Mouse (Mus musculus) midbrain, embryonic 14.5 days (tissue): ENCODE data around the gene Pdss1. TPM values are rescaled to one million over a fixed set of nuclear protein-coding genes. Genes with fewer than 3 reads are reported as not detected.
A peak's percentile ranks its signal among the peaks of the same experiment; 100 is the strongest.

Source experiments
- ATAC-seq: fragments of 200-750 bp; cut with Nextera tagmentation; 2 replicates; pipeline ENCODE4 v1.8.0; 2017; ENCODE audit warnings: moderate number of reproducible peaks, moderate library complexity; ENCODE audit not compliant: low FRiP score, low TSS enrichment
- DNase-seq: peaks from one replicate; pipeline ENCODE4 v3.0.0-alpha.2; 2015
- H3K27ac ChIP-seq: fragments of 300-500 bp; sonication (generic); replicated peaks from 2 replicates; pipeline ENCODE4 v1.5.1; 2014; ENCODE audit warnings: mild to moderate bottlenecking, low read depth, low read length, moderate library complexity
- H3K27me3 ChIP-seq: fragments of 300-500 bp; sonication (generic); 2 replicates; pipeline ENCODE4 v1.6.1; 2014; ENCODE audit warnings: low read length, control low read depth, mixed read lengths; ENCODE audit not compliant: control insufficient read depth, insufficient read depth
- H3K36me3 ChIP-seq: fragments of 300-500 bp; sonication (generic); 2 replicates; pipeline ENCODE4 v1.6.1; 2014; ENCODE audit warnings: low read length, control low read depth; ENCODE audit not compliant: control insufficient read depth, insufficient read depth
- H3K4me1 ChIP-seq: fragments of 300-500 bp; sonication (generic); 2 replicates; pipeline ENCODE4 v1.6.1; 2014; ENCODE audit warnings: mild to moderate bottlenecking, antibody characterized with exemption, low read length, control low read depth; ENCODE audit not compliant: control insufficient read depth, insufficient read depth
- H3K4me2 ChIP-seq: fragments of 300-500 bp; sonication (generic); 2 replicates; pipeline ENCODE4 v1.6.1; 2014; ENCODE audit warnings: mild to moderate bottlenecking, low read length, moderate library complexity
- H3K4me3 ChIP-seq: fragments of 300-500 bp; sonication (generic); replicated peaks from 2 replicates; pipeline ENCODE4 v1.5.1; 2014; ENCODE audit warnings: low read depth, low read length
- H3K9ac ChIP-seq: fragments of 300-500 bp; sonication (generic); replicated peaks from 2 replicates; pipeline ENCODE4 v1.6.1; 2014; ENCODE audit warnings: mild to moderate bottlenecking, low read length, moderate library complexity
- H3K9me3 ChIP-seq: fragments of 300-500 bp; sonication (generic); 2 replicates; pipeline ENCODE4 v1.6.1; 2016; ENCODE audit warnings: low read length, control low read depth, mixed read lengths; ENCODE audit not compliant: control insufficient read depth
- WGBS: fragments of 180-500 bp; shearing (Covaris S2); extraction: QIAGEN DNeasy Blood & Tissue Kit; methylation state at CpG from one replicate; pipeline ENCODE4 v1.1.7; 2014; 5-methylcytosine and 5-hydroxymethylcytosine counted together
- polyA plus RNA-seq: library from polyadenylated mRNA; unstranded; fragments of >200 nt; fragmentation: Nextera tagmentation; extraction: Ambion mirVana; gene quantifications from 2 replicates; pipeline ENCODE4 v1.2.1, GENCODE M21; 2014

Pdss1 gene
- polyA plus RNA-seq, 1 experiment from 2014 or later: 23.5 TPM

DNA sequence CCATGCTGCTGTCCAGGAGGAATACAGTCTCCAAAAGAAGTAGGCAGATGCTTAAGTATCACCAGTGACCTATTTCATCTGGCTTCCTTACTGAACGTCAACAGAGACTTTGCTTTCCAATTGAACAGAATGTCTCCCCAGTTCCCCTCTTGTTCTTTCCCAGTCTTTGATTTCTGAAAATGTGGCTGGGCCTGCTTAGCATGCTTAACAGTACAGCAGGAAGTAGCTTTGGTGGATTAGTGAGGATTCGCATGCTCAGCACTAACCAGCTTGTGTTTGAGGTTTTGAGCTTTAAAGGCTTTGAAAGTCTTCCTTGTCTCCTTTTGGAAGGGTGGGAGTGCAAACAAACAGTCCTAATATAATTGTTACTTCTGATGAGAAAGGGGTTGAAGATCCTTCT lies 32.9 kb downstream of the Pdss1 start:
- DNase-seq (peak; percentile 4), ATAC-seq (no peak)
- no peaks in the 10 kb centered on the region for H3K9me3 ChIP-seq
- no peak overlapping the region for H3K9ac ChIP-seq
- no peak overlapping the region for H3K4me2 ChIP-seq
- peaks cover 28% of the 10 kb centered on the region for H3K36me3 ChIP-seq
- H3K27me3 ChIP-seq: no peaks in the 10 kb centered on the region
- H3K4me3 ChIP-seq: no peak overlapping the region
- WGBS: 42% methylated on average over 2 of the region's 2 CpGs
- H3K4me1 ChIP-seq: no peaks in the 10 kb centered on the region
- H3K27ac ChIP-seq: no peak overlapping the region

GRCm38 (mm10) chr2:22933556-22933955 lies 38.2 kb downstream of the Pdss1 start:
- no peaks in the 10 kb centered on the region for H3K4me1 ChIP-seq
- DNase-seq (no peak), ATAC-seq (no peak)
- 74% methylated on average over 1 of the region's 1 CpGs for WGBS
- H3K4me2 ChIP-seq: no peak overlapping the region
- peaks cover 39% of the 10 kb centered on the region for H3K36me3 ChIP-seq
- H3K9ac ChIP-seq: no peak overlapping the region
- no peaks in the 10 kb centered on the region for H3K9me3 ChIP-seq
- H3K27me3 ChIP-seq: no peaks in the 10 kb centered on the region
- no peak overlapping the region for H3K4me3 ChIP-seq
- no peak overlapping the region for H3K27ac ChIP-seq

DNA sequence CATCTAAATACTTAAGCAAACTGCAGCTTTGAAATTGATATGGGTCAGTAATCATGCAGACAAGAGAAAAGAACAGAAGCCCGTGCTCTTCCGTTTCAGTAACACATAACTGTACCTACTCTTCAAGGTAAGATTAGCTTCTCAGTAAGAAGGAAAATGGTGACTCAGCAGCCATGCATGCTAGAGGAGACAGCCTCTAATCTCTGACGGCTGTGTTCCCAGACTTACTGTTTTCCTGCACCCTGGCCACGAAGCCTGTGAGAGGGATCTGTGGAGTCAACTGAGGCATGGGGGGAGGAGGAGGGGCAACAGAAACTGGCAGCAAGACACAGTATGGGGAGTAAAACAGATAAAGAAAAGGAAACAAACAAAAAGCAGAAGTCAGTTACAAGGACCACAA lies 54.6 kb downstream of the Pdss1 start:
- H3K4me3 ChIP-seq: no peak overlapping the region
- H3K27ac ChIP-seq: no peak overlapping the region
- peaks cover 14% of the 10 kb centered on the region; the same call in 1 of the 2 replicates for H3K36me3 ChIP-seq
- H3K27me3 ChIP-seq: no peaks in the 10 kb centered on the region
- DNase-seq: no peak
- no peak for ATAC-seq
- no peak overlapping the region for H3K4me2 ChIP-seq
- H3K4me1 ChIP-seq: no peaks in the 10 kb centered on the region
- WGBS: 57% methylated on average over 4 of the region's 4 CpGs
- H3K9me3 ChIP-seq: no peaks in the 10 kb centered on the region
- H3K9ac ChIP-seq: no peak overlapping the region

- H3K4me3 ChIP-seq: no peak overlapping the region
- H3K4me2 ChIP-seq: no peak overlapping the region
- no peaks in the 10 kb centered on the region for H3K27me3 ChIP-seq
- no peaks in the 10 kb centered on the region for H3K9me3 ChIP-seq
- H3K36me3 ChIP-seq: no peaks in the 10 kb centered on the region
- no peaks in the 10 kb centered on the region for H3K4me1 ChIP-seq
- DNase-seq: no peak
- H3K9ac ChIP-seq: no peak overlapping the region
- no peak overlapping the region for H3K27ac ChIP-seq
- ATAC-seq: no peak
- 91% methylated on average over 4 of the region's 4 CpGs for WGBS
Observed at GRCm38 (mm10) chr2:22954278-22954677, 59.0 kb downstream of the Pdss1 start.

- Histone ChIP-seq H3K4me1 (no peaks in the 10 kb centered on the region), H3K27ac (no peak overlapping the region), H3K9me3 (no peaks in the 10 kb centered on the region), H3K4me2 (no peak overlapping the region), H3K9ac (no peak overlapping the region), H3K27me3 (no peaks in the 10 kb centered on the region), H3K4me3 (no peak overlapping the region), H3K36me3 (no peaks in the 10 kb centered on the region; the same call in 1 of the 2 replicates)
- DNase-seq (no peak), ATAC-seq (no peak)
- 95% methylated on average over 5 of the region's 5 CpGs for WGBS
Observed at GRCm38 (mm10) chr2:22955914-22956313, 60.6 kb downstream of the Pdss1 start.

DNA sequence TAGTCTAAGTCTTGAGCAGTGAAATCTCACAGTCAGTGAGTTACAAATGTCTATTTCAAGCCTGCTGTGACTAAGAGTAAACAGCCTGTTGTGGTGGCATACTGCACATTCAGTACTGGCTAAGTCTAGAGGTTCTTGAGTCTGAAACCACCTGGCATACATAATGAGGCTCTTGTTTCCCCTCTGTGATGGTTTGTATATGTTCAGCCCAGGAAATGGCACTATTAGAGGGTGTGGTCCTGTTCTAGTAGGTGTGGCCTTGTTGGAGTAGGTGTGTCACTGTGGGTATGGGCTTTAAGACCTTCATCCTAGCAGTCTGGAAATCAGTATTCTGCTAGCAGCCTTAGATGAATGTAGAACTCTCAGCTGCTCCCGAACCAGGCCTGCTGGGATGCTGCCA lies 62.1 kb downstream of the Pdss1 start:
- Histone ChIP-seq H3K27ac (no peak overlapping the region), H3K9me3 (no peaks in the 10 kb centered on the region), H3K4me2 (no peak overlapping the region), H3K9ac (no peak overlapping the region), H3K27me3 (no peaks in the 10 kb centered on the region), H3K36me3 (no peaks in the 10 kb centered on the region; the same call in 1 of the 2 replicates), H3K4me1 (no peaks in the 10 kb centered on the region), H3K4me3 (no peak overlapping the region)
- DNase-seq (no peak), ATAC-seq (no peak)
- 82% methylated on average over 1 of the region's 1 CpGs for WGBS

GRCm38 (mm10) chr2:22961681-22962080 lies 66.4 kb downstream of the Pdss1 start:
- no peak overlapping the region for H3K9ac ChIP-seq
- no peak overlapping the region for H3K4me3 ChIP-seq
- DNase-seq: no peak
- no peak overlapping the region for H3K4me2 ChIP-seq
- no peaks in the 10 kb centered on the region for H3K27me3 ChIP-seq
- no peak overlapping the region for H3K27ac ChIP-seq
- H3K36me3 ChIP-seq: no peaks in the 10 kb centered on the region; the same call in 1 of the 2 replicates
- ATAC-seq: no peak
- no peaks in the 10 kb centered on the region for H3K4me1 ChIP-seq
- 95% methylated on average over 2 of the region's 2 CpGs for WGBS
- H3K9me3 ChIP-seq: no peaks in the 10 kb centered on the region

DNA sequence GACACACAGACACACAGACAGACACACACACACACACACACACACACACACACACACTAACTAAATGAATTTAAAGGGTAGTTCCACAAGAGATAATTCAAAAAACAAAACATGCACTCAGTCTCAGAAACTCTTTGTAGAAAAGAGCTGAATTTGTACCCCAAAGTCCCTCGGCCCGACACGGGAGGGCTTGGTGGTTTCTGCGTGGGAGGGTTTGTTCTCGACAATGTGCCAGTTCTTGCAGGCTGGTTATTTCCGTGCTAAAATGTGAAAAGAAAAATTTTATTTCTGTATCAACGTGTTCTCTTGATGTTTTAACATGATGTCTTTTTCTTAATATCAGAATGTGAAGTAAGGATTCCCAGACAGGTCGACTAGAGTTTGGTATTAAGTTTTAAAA lies 66.9 kb downstream of the Pdss1 start:
- no peak overlapping the region for H3K4me2 ChIP-seq
- no peaks in the 10 kb centered on the region for H3K4me1 ChIP-seq
- 96% methylated on average over 8 of the region's 8 CpGs for WGBS
- no peaks in the 10 kb centered on the region; the same call in 1 of the 2 replicates for H3K36me3 ChIP-seq
- ATAC-seq: no peak
- H3K9me3 ChIP-seq: no peaks in the 10 kb centered on the region
- H3K27ac ChIP-seq: no peak overlapping the region
- no peak for DNase-seq
- H3K27me3 ChIP-seq: no peaks in the 10 kb centered on the region
- no peak overlapping the region for H3K4me3 ChIP-seq
- no peak overlapping the region for H3K9ac ChIP-seq

DNA sequence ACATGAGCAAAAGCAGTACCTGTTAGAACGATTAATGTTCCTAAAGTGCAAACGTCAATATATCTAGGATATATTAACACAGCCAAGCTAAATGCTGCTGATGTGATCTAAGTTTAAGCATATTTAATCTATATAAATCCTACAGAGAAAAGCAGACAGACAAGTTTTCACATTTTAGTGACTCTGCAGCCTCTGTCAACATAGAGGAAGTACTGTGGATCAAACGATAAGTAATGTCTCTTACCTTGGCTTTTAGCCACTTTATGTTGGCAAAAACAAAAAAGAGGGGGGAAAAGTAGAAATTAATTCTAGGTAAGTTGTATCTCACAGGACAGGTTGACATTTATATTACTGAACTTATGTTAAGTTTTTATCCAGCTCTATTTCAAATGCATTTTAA lies 67.6 kb downstream of the Pdss1 start:
- no peak overlapping the region for H3K4me3 ChIP-seq
- no peak overlapping the region for H3K4me2 ChIP-seq
- DNase-seq (no peak), ATAC-seq (no peak)
- H3K36me3 ChIP-seq: no peaks in the 10 kb centered on the region; the same call in 1 of the 2 replicates
- no peaks in the 10 kb centered on the region for H3K4me1 ChIP-seq
- 98% methylated on average over 3 of the region's 3 CpGs for WGBS
- no peaks in the 10 kb centered on the region for H3K9me3 ChIP-seq
- H3K27ac ChIP-seq: no peak overlapping the region
- no peaks in the 10 kb centered on the region for H3K27me3 ChIP-seq
- H3K9ac ChIP-seq: no peak overlapping the region
